Mouse (Mus musculus): ENCODE results near the gene Arrb1. TPM values are rescaled to one million over a fixed set of nuclear protein-coding genes. Genes with fewer than 3 reads are reported as not detected.

Arrb1 gene
- polyA plus RNA-seq, 1 experiment from 2014 or later, result 14.3 TPM

DNA sequence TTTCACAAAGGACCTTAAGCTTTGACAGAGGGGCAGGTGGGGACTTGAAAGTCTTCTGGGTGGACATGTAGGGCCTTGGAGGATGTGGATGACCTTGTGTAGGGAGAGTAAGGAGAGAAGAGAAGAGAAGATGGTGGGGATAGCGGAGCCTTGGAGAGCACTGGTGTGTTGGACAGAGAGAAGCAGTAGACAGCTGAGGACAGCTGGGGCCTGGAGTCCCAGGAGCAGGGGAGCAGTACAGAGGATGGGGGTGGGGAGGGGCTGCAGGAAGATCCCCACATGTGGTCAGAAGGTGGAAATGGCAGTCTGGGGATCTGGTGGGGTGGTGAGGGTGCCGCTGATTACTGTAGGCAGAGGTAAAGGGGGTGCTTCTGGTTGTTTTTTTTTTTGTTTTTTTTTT, 4.8 kb downstream of the Arrb1 start:
- H3K36me3 ChIP-seq, result no peaks in the 10 kb centered on the region
- WGBS, result 87% methylated on average over 2 of the region's 2 CpGs
- H3K4me1 ChIP-seq, result peaks cover 60% of the 10 kb centered on the region
- ATAC-seq (replicated peaks), result no peak
- H3K4me2 ChIP-seq (replicated peaks), result 0 out of 2 replicates have a peak overlapping the region, but pooled peaks have one; percentile 9
- no peak overlapping the region for H3K9ac ChIP-seq (replicated peaks)
- H3K9me3 ChIP-seq, result no peaks in the 10 kb centered on the region
- no peak overlapping the region for H3K27ac ChIP-seq (replicated peaks)
- H3K27me3 ChIP-seq, result no peaks in the 10 kb centered on the region
- no peak overlapping the region for H3K4me3 ChIP-seq

DNA sequence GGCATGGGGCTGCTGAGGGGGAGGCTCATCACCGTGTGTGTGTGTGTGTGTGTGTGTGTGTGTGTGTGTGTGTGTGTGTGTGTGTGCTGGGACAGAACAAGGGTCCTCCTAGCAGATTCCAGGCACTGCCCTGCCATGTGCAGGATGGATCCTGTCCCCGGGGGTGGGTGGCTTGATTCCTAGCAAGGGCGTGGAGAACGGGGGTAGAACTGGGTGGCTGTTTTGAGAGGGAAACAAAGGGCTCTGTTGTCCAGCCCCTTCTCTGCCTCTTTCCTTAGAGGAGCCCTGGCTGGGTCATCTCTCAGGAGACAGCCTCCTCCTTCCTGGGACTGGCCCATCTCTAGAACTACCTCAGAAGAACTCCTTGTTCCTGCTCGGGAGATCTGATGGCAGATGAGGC, 5.9 kb downstream of the Arrb1 start:
- whole genome bisulfite sequencing, result 48% methylated on average over 5 of the region's 5 CpGs
- peaks cover 67% of the 10 kb centered on the region for H3K4me1 ChIP-seq
- no peak overlapping the region for H3K4me2 ChIP-seq (replicated peaks)
- H3K9ac ChIP-seq (replicated peaks), result no peak overlapping the region
- H3K4me3 ChIP-seq, result no peak overlapping the region
- H3K36me3 ChIP-seq, result no peaks in the 10 kb centered on the region
- no peaks in the 10 kb centered on the region for H3K27me3 ChIP-seq
- H3K27ac ChIP-seq (replicated peaks), result no peak overlapping the region
- H3K9me3 ChIP-seq, result no peaks in the 10 kb centered on the region
- ATAC-seq (replicated peaks), result no peak

DNA sequence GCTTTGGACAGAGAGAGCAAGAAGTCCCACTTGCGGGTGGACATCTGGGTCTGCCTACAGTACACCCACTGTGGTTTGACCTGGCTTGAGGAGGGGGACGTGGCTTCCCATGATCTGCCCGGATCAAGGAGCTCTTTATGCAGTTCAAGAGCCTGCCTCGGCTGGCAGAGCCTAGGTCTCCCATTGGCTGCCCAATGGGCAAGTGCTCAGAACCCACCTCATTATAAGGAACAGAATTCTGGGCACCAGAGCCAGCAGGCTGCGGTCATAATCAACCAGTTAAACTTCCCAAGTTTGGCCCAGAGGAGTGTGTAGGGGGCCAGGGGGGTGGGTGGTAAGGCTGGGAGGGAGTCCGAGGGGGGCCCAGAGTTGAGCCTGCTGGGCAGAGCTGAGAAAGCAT, 9.0 kb downstream of the Arrb1 start:
- H3K4me3 ChIP-seq, result no peak overlapping the region
- peaks cover 44% of the 10 kb centered on the region for H3K4me1 ChIP-seq
- 45% methylated on average over 6 of the region's 6 CpGs for WGBS
- H3K4me2 ChIP-seq (replicated peaks), result no peak overlapping the region
- no peak overlapping the region for H3K27ac ChIP-seq (replicated peaks)
- H3K27me3 ChIP-seq, result no peaks in the 10 kb centered on the region
- 0 out of 2 replicates have a peak, but pooled peaks cover 4% of the 10 kb centered on the region for H3K36me3 ChIP-seq
- no peaks in the 10 kb centered on the region for H3K9me3 ChIP-seq
- H3K9ac ChIP-seq (replicated peaks), result no peak overlapping the region
- ATAC-seq (replicated peaks), result peak; percentile 45

DNA sequence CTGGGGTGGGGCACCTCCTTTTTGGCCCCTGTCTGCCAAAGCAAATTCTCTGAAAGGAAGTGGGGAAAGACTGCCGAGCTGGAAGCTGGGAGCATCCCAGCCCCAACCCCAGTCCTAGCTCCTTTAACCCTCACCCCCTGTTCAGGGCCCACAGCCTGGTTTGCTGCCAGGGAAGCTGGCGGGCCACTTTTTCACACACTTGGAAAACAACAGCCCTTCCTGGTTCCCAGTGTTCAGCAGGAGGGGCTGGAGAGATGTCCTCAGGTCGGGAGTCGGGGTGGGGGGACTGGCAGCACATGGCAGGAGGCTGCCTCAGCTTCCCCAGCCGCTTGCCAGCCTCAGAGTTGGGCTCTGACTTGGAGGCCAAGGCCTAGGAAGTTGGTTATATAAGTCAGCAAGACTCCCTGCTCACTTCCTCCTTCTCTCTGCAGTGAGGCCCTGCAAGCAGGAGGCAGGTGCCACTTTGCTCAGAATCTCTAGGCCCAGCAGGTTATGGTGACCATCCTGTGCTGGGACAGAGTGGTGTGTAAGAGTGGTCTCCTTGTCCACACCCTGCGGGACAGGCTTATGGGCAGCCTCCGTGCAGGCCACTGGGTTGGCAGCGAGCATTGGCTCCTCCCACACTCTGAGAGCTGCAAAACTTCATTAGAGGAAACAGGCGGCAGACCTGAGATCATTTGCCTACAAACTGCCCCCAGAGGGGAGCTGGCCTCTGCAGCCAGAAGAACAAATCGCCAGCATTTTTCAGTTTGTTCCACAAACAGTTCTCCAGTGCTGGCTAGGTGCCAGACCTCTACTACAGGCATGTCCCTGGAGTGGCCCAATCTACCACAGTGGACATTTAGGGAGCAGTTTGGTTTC, 10.8 kb downstream of the Arrb1 start:
- Histone ChIP-seq H3K4me1 (peaks cover 27% of the 10 kb centered on the region), H3K4me2 (replicated peaks) (no peak overlapping the region), H3K4me3 (no peak overlapping the region), H3K36me3 (0 out of 2 replicates have a peak, but pooled peaks cover 4% of the 10 kb centered on the region), H3K27me3 (no peaks in the 10 kb centered on the region), H3K27ac (replicated peaks) (peak overlapping the region; percentile 69), H3K9me3 (no peaks in the 10 kb centered on the region), H3K9ac (replicated peaks) (no peak overlapping the region)
- WGBS, result 31% methylated on average over 10 of the region's 10 CpGs
- peak; percentile 58 for ATAC-seq (replicated peaks)

DNA sequence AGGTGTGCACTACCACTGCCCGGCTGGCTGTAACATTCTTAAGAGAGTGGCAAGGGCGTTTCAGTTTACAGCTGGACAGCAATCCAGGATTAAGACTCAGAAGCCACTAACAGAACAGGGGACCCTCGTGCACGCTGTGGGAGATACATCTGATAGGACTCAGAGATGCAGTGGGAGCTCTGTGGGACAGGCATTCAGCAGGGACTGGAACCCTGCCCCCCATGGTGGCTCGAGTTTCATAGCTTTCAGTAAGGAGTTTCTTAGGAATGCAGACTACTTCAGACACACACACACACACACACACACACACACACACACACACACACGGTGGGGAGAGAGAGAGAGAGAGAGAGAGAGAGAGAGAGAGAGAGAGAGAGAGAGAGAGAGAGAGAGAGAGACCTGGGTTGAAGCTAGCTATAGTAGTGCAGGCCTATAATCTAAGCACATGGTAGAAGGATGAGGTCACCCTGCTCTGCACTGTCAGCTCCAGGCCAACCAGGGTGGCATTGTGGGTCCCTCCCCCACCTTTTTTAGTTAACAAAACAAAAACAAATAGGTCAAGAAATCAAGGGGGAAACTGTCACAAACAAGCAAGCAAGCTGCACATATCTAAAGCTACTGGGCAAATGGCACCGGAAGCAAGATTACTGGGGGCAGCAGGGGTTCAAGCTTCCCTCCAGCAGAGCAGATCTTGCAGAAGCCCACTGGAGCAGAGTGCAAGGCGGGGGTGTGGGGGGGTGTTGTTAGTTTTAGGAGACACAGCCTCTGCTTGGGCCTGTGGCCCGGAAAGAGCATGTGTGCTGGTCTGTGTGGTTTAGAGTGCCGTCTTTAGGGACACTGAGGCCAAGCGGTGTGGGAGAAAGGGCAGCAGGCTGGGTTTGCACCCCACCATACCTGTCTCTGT, 12.6 kb downstream of the Arrb1 start:
- Histone ChIP-seq H3K27me3 (no peaks in the 10 kb centered on the region), H3K4me3 (no peak overlapping the region), H3K27ac (replicated peaks) (no peak overlapping the region), H3K36me3 (peaks cover 7% of the 10 kb centered on the region; the same call in 1 of the 2 replicates), H3K9me3 (no peaks in the 10 kb centered on the region), H3K4me2 (replicated peaks) (no peak overlapping the region), H3K9ac (replicated peaks) (no peak overlapping the region), H3K4me1 (peaks cover 27% of the 10 kb centered on the region)
- no peak for ATAC-seq (replicated peaks)
- WGBS, result 63% methylated on average over 10 of the region's 11 CpGs

DNA sequence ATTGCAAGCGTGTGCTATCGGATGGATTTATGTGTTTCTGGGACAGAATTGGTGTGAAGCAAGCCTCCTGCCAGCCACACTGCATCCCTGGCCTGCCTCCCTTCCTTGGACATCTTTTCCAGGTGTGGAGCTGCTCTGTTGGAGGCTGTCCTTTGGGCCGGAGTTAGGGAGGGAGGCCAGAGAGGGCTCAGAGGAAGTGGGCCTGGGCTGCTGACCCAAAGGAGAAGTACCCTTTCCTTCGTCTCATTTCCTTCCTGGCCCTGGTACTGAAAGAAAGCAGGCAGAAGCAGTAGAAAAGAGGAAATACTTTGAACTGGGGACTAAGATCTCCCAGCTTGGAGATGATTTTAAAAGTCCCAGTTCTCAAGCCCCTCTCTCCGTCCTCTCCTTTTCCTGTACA, 14.4 kb downstream of the Arrb1 start:
- Histone ChIP-seq H3K4me3 (no peak overlapping the region), H3K4me1 (peaks cover 21% of the 10 kb centered on the region), H3K27me3 (no peaks in the 10 kb centered on the region), H3K9ac (replicated peaks) (no peak overlapping the region), H3K9me3 (no peaks in the 10 kb centered on the region), H3K27ac (replicated peaks) (no peak overlapping the region), H3K4me2 (replicated peaks) (no peak overlapping the region), H3K36me3 (peaks cover 7% of the 10 kb centered on the region; the same call in 1 of the 2 replicates)
- ATAC-seq (replicated peaks), result no peak
- 94% methylated on average over 5 of the region's 5 CpGs for WGBS

DNA sequence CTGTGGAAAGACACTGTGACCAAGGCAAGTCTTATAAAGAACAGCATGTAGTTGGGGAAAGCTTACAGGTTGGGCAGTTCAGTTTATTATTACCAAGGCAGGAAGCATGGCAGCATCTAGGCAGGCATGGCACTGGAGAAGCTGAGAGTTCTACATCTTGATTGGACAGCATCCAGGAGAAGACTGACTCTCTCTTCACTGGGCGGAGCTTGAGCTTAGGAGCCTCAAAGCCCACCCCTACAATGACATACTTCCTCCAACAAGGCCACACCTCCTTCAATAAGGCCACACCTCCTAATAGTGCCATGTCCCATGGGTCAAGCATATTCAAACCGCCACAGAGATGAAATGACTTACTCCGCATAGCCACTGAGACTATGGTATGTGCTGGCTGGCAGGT, 16.4 kb downstream of the Arrb1 start:
- 95% methylated on average over 3 of the region's 3 CpGs for WGBS
- H3K4me2 ChIP-seq (replicated peaks), result no peak overlapping the region

DNA sequence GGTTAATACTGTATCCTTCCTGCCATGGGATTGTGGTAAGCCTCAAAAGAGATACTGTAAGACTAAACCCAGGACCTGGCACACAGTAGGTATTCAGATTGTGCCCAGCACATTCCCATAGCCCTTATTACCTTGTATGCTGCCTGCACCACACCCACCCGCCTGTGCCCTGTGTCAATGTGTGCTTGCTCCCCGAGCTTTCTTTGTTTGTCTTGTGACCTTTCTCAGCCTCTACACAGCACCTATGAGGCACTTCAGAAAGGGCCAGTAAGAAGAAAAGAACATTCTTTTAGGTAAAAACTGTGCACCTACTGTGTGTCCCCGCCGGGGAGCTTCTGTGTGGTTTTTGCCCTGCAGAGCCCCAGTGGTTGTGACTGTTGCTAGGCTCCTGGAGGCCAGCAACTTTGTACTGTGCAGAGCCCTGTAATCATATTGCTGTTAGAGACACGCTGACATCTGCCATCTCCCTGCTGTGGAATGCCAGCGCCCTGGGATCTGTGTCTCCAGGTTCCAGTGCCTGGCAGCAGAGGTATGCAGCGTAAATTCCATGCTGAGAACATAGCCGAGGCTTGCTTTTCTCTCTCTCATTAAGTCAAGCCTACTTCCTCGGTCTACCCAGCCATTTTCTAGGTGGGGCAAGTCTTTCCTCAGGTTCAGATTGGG, 18.1 kb downstream of the Arrb1 start:
- no peak for ATAC-seq (replicated peaks)
- WGBS, result 66% methylated on average over 9 of the region's 9 CpGs
- no peak overlapping the region for H3K27ac ChIP-seq (replicated peaks)
- H3K9me3 ChIP-seq, result no peaks in the 10 kb centered on the region
- no peak overlapping the region for H3K4me3 ChIP-seq
- H3K4me2 ChIP-seq (replicated peaks), result no peak overlapping the region
- H3K4me1 ChIP-seq, result no peaks in the 10 kb centered on the region
- no peak overlapping the region for H3K9ac ChIP-seq (replicated peaks)
- peaks cover 7% of the 10 kb centered on the region; the same call in 1 of the 2 replicates for H3K36me3 ChIP-seq
- H3K27me3 ChIP-seq, result no peaks in the 10 kb centered on the region

More for the DNA sequence above, 16.4 kb downstream of the Arrb1 start:
- Histone ChIP-seq H3K4me3 (no peak overlapping the region), H3K27ac (replicated peaks) (no peak overlapping the region), H3K9ac (replicated peaks) (no peak overlapping the region), H3K4me1 (0 out of 2 replicates have a peak, but pooled peaks cover 4% of the 10 kb centered on the region), H3K36me3 (peaks cover 7% of the 10 kb centered on the region; the same call in 1 of the 2 replicates), H3K9me3 (no peaks in the 10 kb centered on the region), H3K27me3 (no peaks in the 10 kb centered on the region)
- ATAC-seq (replicated peaks), result no peak

DNA sequence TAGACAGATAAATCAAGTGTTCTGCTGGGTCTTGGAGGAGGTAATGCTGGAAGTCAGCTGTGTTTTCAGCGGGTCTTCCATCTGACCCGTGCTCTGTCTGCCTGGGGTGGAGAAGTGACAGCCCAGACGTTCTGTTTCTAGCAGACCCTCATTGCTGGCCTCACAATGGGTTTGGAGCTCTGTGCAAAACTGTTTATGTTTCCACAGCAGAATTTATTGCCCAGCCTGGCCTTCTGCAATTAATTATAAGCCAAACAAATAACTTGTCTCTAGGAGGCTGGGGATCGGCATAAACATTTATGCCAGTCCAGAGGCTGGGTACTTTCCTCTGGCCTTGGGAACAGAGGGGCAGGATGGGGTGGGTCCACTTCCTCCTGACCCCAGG, 18.6 kb downstream of the Arrb1 start:
- Histone ChIP-seq H3K9me3 (no peaks in the 10 kb centered on the region), H3K4me1 (peaks cover under 1% of the 10 kb centered on the region), H3K9ac (replicated peaks) (no peak overlapping the region), H3K4me3 (no peak overlapping the region), H3K27me3 (no peaks in the 10 kb centered on the region), H3K4me2 (replicated peaks) (no peak overlapping the region), H3K27ac (replicated peaks) (no peak overlapping the region), H3K36me3 (peaks cover 5% of the 10 kb centered on the region; the same call in 1 of the 2 replicates)
- ATAC-seq (replicated peaks), result no peak
- WGBS, result 71% methylated on average over 4 of the region's 4 CpGs

DNA sequence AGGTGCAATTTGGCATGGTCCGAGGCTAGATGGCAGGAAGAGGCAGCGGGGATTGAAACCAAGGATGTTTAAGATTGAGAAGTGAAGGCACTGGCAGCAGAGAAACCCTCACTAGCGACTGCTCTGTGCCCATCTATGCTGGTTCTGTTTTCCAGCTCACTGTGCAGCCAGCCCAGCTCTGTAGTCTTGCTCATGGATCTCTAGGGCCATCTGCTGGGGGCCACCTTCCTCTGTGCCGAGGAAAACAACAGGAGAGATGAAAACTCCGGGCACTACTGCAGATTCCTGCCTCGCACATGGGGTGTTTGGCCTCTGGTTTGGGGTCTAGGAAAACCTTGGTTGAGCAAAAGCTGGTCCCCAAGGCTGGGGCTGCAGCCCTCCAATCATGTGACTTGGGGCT, 20.6 kb downstream of the Arrb1 start:
- Histone ChIP-seq H3K9ac (replicated peaks) (no peak overlapping the region), H3K27ac (replicated peaks) (no peak overlapping the region), H3K9me3 (no peaks in the 10 kb centered on the region), H3K4me3 (no peak overlapping the region), H3K4me2 (replicated peaks) (no peak overlapping the region), H3K36me3 (peaks cover 2% of the 10 kb centered on the region; the same call in 1 of the 2 replicates), H3K4me1 (peaks cover 9% of the 10 kb centered on the region), H3K27me3 (no peaks in the 10 kb centered on the region)
- WGBS, result 34% methylated on average over 6 of the region's 6 CpGs
- ATAC-seq (replicated peaks), result no peak

DNA sequence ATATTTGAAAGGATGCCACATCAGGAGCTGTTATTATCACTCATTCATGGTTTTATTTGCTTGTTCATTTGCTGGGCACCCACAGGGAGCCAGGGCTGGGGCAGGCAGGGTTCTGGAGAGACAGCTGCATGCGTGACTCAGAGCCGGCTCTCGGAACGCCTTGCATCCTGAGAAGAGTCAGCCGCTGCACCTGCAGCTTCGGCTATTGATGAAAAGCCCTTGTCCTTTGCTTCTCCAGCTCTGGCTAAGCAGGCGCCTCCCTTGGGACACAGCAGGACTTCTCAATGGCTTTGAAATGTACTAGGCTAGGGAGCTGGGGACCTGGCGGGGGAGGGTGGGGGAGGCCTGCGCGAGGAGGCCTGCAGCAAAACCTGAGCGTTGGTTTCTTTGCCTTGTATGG, 23.8 kb downstream of the Arrb1 start:
- 12% methylated on average over 11 of the region's 11 CpGs for WGBS
- no peak; the same call in 1 of the 2 replicates for ATAC-seq (replicated peaks)
- Histone ChIP-seq H3K9me3 (no peaks in the 10 kb centered on the region), H3K4me3 (no peak overlapping the region), H3K27ac (replicated peaks) (peak overlapping the region; percentile 48), H3K4me2 (replicated peaks) (no peak overlapping the region), H3K9ac (replicated peaks) (peak overlapping the region; percentile 18; the same call in 1 of the 2 replicates), H3K36me3 (no peaks in the 10 kb centered on the region), H3K4me1 (peaks cover 28% of the 10 kb centered on the region), H3K27me3 (no peaks in the 10 kb centered on the region)
